Comparison of ENCODE assay signal across 8 mouse cellular contexts in genomic region chr2:91527147-91527486, GRCm38 (mm10). TPM values are rescaled to one million over a fixed set of nuclear protein-coding genes. Genes with fewer than 3 reads are reported as not detected.
DNase-seq lines count a peak whose midpoint lies in the region; ATAC-seq lines count a peak whose summit lies in the region.

No protein-coding gene starts in this region.

- H3K36me3 ChIP-seq in hindbrain, embryonic 11.5 days (ENCODE audit: control insufficient read depth, insufficient read depth, low read length), result no peaks in the 10 kb centered on the region
- H3K36me3 ChIP-seq in liver, embryonic 13.5 days, result peaks cover 22% of the 10 kb centered on the region
- H3K36me3 ChIP-seq in stomach, embryonic 14.5 days (ENCODE audit: control insufficient read depth, insufficient read depth, low read length), result peaks cover 5% of the 10 kb centered on the region; the same call in 1 of the 2 replicates

- H3K4me2 ChIP-seq in hindbrain, embryonic 11.5 days (replicated peaks; ENCODE audit: low read depth, low read length), result peak overlapping the region; percentile 47
- H3K4me2 ChIP-seq in liver, embryonic 13.5 days, result peak overlapping the region; percentile 84
- peak overlapping the region; percentile 72 for H3K4me2 ChIP-seq in stomach, embryonic 14.5 days (replicated peaks; ENCODE audit: low read depth, low read length)

- H3K9ac ChIP-seq in hindbrain, embryonic 11.5 days (ENCODE audit: low read depth, low read length), result peak overlapping the region; percentile 83
- peak overlapping the region; percentile 97 for H3K9ac ChIP-seq in liver, embryonic 13.5 days
- H3K9ac ChIP-seq in stomach, embryonic 14.5 days (replicated peaks; ENCODE audit: low read depth, low read length), result peak overlapping the region; percentile 70

- under 1% methylated on average over 15 of the region's 15 CpGs for WGBS in hindbrain, embryonic 11.5 days
- WGBS in liver, embryonic 13.5 days (ENCODE audit: insufficient replicate concordance), result 0% methylated on average over 15 of the region's 15 CpGs
- WGBS in stomach, embryonic 14.5 days, result 0% methylated on average over 15 of the region's 15 CpGs

- no peaks in the 10 kb centered on the region for H3K27me3 ChIP-seq in hindbrain, embryonic 11.5 days (ENCODE audit: control insufficient read depth, insufficient read depth, low read length)
- H3K27me3 ChIP-seq in liver, embryonic 13.5 days, result no peaks in the 10 kb centered on the region
- no peaks in the 10 kb centered on the region for H3K27me3 ChIP-seq in stomach, embryonic 14.5 days (ENCODE audit: control insufficient read depth, insufficient read depth, low read length)

- H3K9me3 ChIP-seq in hindbrain, embryonic 11.5 days (ENCODE audit: control insufficient read depth, low read length), result no peaks in the 10 kb centered on the region
- H3K9me3 ChIP-seq in liver, embryonic 13.5 days (replicated peaks), result no peaks in the 10 kb centered on the region
- H3K9me3 ChIP-seq in stomach, embryonic 14.5 days (ENCODE audit: control insufficient read depth, low read depth, low read length), result no peaks in the 10 kb centered on the region

- DNase-seq in cerebellum, adult 9-11 months, result no peak
- peak; percentile 50 to 52 for DNase-seq in right cerebral cortex, postnatal 10 days (ENCODE audit: low spot score in 2 of 2)
- DNase-seq in right cerebral cortex, postnatal 4 days, result no peak
- DNase-seq in cerebellum, postnatal 36 days, result peak; percentile 53 to 61
- no peak for DNase-seq in hindbrain, embryonic 11.5 days (ENCODE audit: low spot score)
- peak; percentile 26 for DNase-seq in liver, embryonic 13.5 days

- peak overlapping the region; percentile 65 for H3K27ac ChIP-seq in hindbrain, embryonic 11.5 days (ENCODE audit: low read depth, low read length)
- peak overlapping the region; percentile 84 for H3K27ac ChIP-seq in liver, embryonic 13.5 days
- peak overlapping the region; percentile 62; the same call in 1 of the 2 replicates for H3K27ac ChIP-seq in stomach, embryonic 14.5 days (ENCODE audit: low read length)

- peak overlapping the region; percentile 72 for H3K4me3 ChIP-seq in hindbrain, embryonic 11.5 days (ENCODE audit: low read depth, low read length)
- peak overlapping the region; percentile 99 for H3K4me3 ChIP-seq in liver, embryonic 13.5 days (replicated peaks)
- H3K4me3 ChIP-seq in stomach, embryonic 14.5 days (ENCODE audit: low read depth, low read length), result peak overlapping the region; percentile 71

- 0 out of 2 replicates have a peak, but pooled peaks have one; percentile 53 for ATAC-seq in cerebellum, adult (ENCODE audit: insufficient number of reproducible peaks, low FRiP score, low TSS enrichment)
- ATAC-seq in hindbrain, embryonic 11.5 days (ENCODE audit: low FRiP score), result peak; percentile 15; the same call in 1 of the 2 replicates
- ATAC-seq in liver, embryonic 13.5 days (ENCODE audit: low read depth), result no peak
- peak; percentile 64 for ATAC-seq in stomach, embryonic 14.5 days (ENCODE audit: insufficient number of reproducible peaks, insufficient read depth, low FRiP score, low read depth)

- H3K4me1 ChIP-seq in hindbrain, embryonic 11.5 days (replicated peaks; ENCODE audit: control insufficient read depth, insufficient read depth, low read length), result no peaks in the 10 kb centered on the region
- H3K4me1 ChIP-seq in liver, embryonic 13.5 days (replicated peaks), result peaks cover 28% of the 10 kb centered on the region
- H3K4me1 ChIP-seq in stomach, embryonic 14.5 days (ENCODE audit: control insufficient read depth, insufficient read depth, low read length), result 0 out of 2 replicates have a peak, but pooled peaks cover 3% of the 10 kb centered on the region

RNA-seq across cellular contexts. Expression of gene Ckap5, which starts 0.6 kb away (rescaled TPM):
- polyA plus RNA-seq in hindbrain, embryonic 11.5 days (2014; fragmentation: Nextera tagmentation; extraction: Ambion mirVana), result 132 and 171 TPM in 2 replicates
- polyA plus RNA-seq in liver, embryonic 13.5 days (2015; fragmentation: Nextera tagmentation; extraction: Ambion mirVana), result 47.8 and 52.8 TPM in 2 replicates
- polyA plus RNA-seq in stomach, embryonic 14.5 days (2014; fragmentation: Nextera tagmentation; extraction: Ambion mirVana), result 99.3 and 99.9 TPM in 2 replicates

Comparison
In these comparisons a context has a peak if more than half of its experiments do, and no peak if none do; other contexts are left out.
1. DNase-seq: peak in right cerebral cortex, postnatal 10 days (2 of 2), cerebellum, postnatal 36 days (2 of 2) and liver, embryonic 13.5 days (single experiment); none in cerebellum, adult 9-11 months (single experiment), right cerebral cortex, postnatal 4 days (single experiment) and hindbrain, embryonic 11.5 days (single experiment).
2. Peak in every context shown above with its lines, with median percentiles within 50 percentile points of each other: H3K27ac ChIP-seq, H3K4me2 ChIP-seq, H3K4me3 ChIP-seq and H3K9ac ChIP-seq.